Comparison of ENCODE assay signal across 8 mouse cellular contexts in the genomic region with DNA sequence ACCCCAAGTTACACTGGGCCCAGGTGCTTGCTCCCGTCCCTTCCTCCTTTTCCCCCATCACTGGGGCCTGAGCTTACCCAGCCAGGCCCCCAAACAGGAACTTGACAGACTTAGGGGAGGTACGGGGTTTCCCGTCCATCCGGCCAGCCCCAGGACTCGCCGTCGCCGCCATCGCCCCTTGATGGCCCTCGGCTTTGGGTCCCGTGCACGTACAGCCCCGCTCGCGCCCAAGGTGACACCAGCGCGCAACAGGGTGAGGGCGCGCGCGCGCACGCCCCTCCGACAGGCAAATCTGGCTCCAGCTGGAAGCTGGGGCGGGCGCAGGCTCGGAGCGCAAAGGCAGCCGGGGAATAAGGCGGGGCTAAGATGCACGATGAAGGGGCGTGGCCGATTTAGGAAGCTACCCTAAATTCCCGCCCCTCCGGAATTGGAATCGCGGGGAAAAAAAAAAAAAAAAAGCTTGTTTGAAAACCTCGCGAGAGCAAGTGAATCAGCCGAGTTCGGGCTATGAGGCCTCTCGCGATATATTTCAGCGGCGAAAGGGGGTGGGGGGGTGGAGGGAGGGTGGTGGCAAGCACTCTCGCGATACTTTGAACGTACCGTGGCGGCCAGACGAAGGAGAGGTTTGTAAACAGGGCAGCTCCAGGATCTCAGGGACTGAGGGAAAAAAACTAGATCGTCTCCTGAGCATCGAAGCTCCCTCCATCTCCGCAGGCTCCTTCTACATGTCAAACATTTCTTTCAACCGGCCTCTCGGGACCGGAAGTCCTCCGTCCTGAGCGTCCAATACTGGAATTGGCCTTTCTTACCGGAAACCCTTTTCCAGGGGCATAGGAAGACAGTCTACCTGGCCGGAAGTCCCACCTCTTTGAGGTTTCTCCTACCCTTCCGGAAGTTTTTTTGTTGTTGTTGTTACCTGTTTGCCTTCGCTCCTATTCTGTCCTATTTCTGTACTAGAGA. TPM values are rescaled to one million over a fixed set of nuclear protein-coding genes. Genes with fewer than 3 reads are reported as not detected.
DNase-seq lines count a peak whose midpoint lies in the region; ATAC-seq lines count a peak whose summit lies in the region.

Gene Rnf167, plus strand, starts transcription at position 545 of the 960 bp plus-strand sequence.
Gene Slc25a11, minus strand, starts transcription at position 789 of the 960 bp plus-strand sequence.

- peak within 1 kb of the TSS; percentile 96 for H3K4me2 ChIP-seq in kidney, embryonic 15.5 days

- peaks cover 45% of the 10 kb centered on the region for H3K4me1 ChIP-seq in heart, embryonic 10.5 days
- H3K4me1 ChIP-seq in kidney, embryonic 15.5 days, result peaks cover 55% of the 10 kb centered on the region

- H3K9ac ChIP-seq in kidney, embryonic 15.5 days, result peak within 1 kb of the TSS; percentile 87

- H3K36me3 ChIP-seq in heart, embryonic 10.5 days, result peaks cover 67% of the 10 kb centered on the region
- peaks cover 72% of the 10 kb centered on the region for H3K36me3 ChIP-seq in kidney, embryonic 15.5 days

- ATAC-seq in erythroblast, adult 5-6 weeks (replicated peaks; ENCODE audit: low FRiP score, poor library complexity, severe bottlenecking), result peak; percentile 74
- ATAC-seq in kidney, embryonic 15.5 days (replicated peaks; ENCODE audit: low FRiP score), result peak; percentile 92
- peak; percentile 76 for ATAC-seq in monocyte, adult 5-6 weeks (replicated peaks; ENCODE audit: insufficient number of reproducible peaks, low FRiP score, low TSS enrichment, poor library complexity, severe bottlenecking)

- WGBS in heart, embryonic 10.5 days, result under 1% methylated on average over 63 of the region's 63 CpGs
- under 1% methylated on average over 63 of the region's 63 CpGs for WGBS in kidney, embryonic 15.5 days

- no peaks in the 10 kb centered on the region for H3K27me3 ChIP-seq in heart, embryonic 10.5 days (ENCODE audit: insufficient read depth, poor library complexity, severe bottlenecking)
- H3K27me3 ChIP-seq in kidney, embryonic 15.5 days, result no peaks in the 10 kb centered on the region

- no peaks in the 10 kb centered on the region for H3K9me3 ChIP-seq in heart, embryonic 10.5 days
- H3K9me3 ChIP-seq in kidney, embryonic 15.5 days (replicated peaks), result no peaks in the 10 kb centered on the region

- H3K27ac ChIP-seq in heart, embryonic 10.5 days, result peak within 1 kb of the TSS; percentile 97
- H3K27ac ChIP-seq in kidney, embryonic 15.5 days, result peak within 1 kb of the TSS; percentile 99

- H3K4me3 ChIP-seq in heart, embryonic 10.5 days, result peak within 1 kb of the TSS; percentile 70
- peak within 1 kb of the TSS; percentile 84 for H3K4me3 ChIP-seq in kidney, embryonic 15.5 days (replicated peaks)

- peak; percentile 93 to 94 for DNase-seq in B cell, adult 2 months
- DNase-seq in brain, adult 2 months (ENCODE audit: low read depth, low spot score), result peak; percentile 100
- peak; percentile 99 for DNase-seq in heart, embryonic 10.5 days (ENCODE audit: low spot score)
- peak; percentile 98 for DNase-seq in liver
- peak; percentile 96 to 97 for DNase-seq in spleen, postnatal 4 days (ENCODE audit: low spot score in 2 of 2)

RNA-seq across cellular contexts. Expression of gene Rnf167, which starts in this region (rescaled TPM):
- total RNA-seq in erythroblast, adult 5-6 weeks (2015; ENCODE audit: low replicate concordance), result 146 and 222 TPM in 2 replicates
- total RNA-seq in erythroblast, adult 5-6 weeks (2017; ENCODE audit: low replicate concordance), result 217 and 308 TPM in 2 replicates
- 68.3 and 74.4 TPM in 2 replicates for polyA plus RNA-seq in heart, embryonic 10.5 days (2016; fragmentation: Nextera tagmentation; extraction: Ambion mirVana)
- 115 and 122 TPM in 2 replicates for polyA plus RNA-seq in kidney, embryonic 15.5 days (2015; fragmentation: Nextera tagmentation; extraction: Ambion mirVana)
- total RNA-seq in monocyte, adult 5-6 weeks (2017), result 89.4 to 129 TPM (median 90.9 TPM) in 3 replicates

RNA-seq across cellular contexts. Expression of gene Slc25a11, which starts in this region (rescaled TPM):
- 17.1 and 20.1 TPM in 2 replicates for total RNA-seq in erythroblast, adult 5-6 weeks (2015; ENCODE audit: low replicate concordance)
- 16.2 and 16.6 TPM in 2 replicates for total RNA-seq in erythroblast, adult 5-6 weeks (2017; ENCODE audit: low replicate concordance)
- polyA plus RNA-seq in heart, embryonic 10.5 days (2016; fragmentation: Nextera tagmentation; extraction: Ambion mirVana), result 207 and 246 TPM in 2 replicates
- polyA plus RNA-seq in kidney, embryonic 15.5 days (2015; fragmentation: Nextera tagmentation; extraction: Ambion mirVana), result 178 and 186 TPM in 2 replicates
- total RNA-seq in monocyte, adult 5-6 weeks (2017), result 41.1 to 62.6 TPM (median 43.5 TPM) in 3 replicates

Comparison
In these comparisons a context has a peak if more than half of its experiments do, and no peak if none do; other contexts are left out.
1. Peak in every context shown above with its lines: DNase-seq, ATAC-seq, H3K4me3 ChIP-seq and H3K27ac ChIP-seq.